Mouse (Mus musculus) fat pad, adult 2 months (tissue): ENCODE results near the gene Rbm20.

Source experiments
- DNase-seq: peaks from one replicate; pipeline ENCODE4 v3.0.0-alpha.2; 2011; ENCODE audit warnings: low read depth, low spot score; ENCODE audit errors: extremely low read depth

Rbm20 gene

DNA sequence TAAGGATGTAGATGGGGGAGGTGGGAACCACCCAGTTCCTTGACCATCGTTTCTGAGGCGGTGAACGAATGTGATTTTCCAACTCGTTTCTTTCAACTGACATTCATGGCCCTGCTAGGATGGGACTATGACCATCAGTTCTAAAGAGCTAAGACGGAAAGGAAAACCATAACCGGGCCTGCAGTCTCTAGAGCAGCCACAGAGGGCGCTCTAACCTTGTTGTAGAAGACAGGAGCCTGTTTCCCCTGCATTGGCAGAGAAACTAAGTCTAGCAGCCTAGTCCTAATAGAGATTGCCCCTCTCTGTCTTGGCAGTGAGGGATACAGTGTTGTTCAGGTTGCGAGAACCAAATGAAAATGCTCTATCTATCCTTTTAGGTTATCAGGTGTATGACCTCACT is 164.8 kb downstream of the Rbm20 start:
- no peak for DNase-seq

DNA sequence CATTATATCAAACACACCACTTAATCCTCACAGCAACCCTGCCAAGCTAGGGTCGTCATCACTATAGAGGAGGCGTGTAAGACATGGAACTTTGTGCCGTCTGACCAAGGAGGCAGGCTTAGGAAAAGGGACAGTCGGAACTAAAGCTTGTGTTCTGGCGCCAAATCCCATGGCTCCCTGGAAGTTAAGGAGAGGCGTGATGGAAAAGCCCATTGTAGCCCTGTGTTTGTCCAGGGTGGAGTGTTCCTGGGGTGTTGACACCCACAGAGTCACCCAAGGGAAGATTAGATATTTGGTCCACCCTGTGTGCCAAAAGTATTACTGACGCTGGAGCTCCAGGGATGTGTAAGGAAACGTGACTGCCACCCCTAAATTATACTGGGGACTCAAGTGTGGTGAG is 166.9 kb downstream of the Rbm20 start:
- no peak for DNase-seq

DNA sequence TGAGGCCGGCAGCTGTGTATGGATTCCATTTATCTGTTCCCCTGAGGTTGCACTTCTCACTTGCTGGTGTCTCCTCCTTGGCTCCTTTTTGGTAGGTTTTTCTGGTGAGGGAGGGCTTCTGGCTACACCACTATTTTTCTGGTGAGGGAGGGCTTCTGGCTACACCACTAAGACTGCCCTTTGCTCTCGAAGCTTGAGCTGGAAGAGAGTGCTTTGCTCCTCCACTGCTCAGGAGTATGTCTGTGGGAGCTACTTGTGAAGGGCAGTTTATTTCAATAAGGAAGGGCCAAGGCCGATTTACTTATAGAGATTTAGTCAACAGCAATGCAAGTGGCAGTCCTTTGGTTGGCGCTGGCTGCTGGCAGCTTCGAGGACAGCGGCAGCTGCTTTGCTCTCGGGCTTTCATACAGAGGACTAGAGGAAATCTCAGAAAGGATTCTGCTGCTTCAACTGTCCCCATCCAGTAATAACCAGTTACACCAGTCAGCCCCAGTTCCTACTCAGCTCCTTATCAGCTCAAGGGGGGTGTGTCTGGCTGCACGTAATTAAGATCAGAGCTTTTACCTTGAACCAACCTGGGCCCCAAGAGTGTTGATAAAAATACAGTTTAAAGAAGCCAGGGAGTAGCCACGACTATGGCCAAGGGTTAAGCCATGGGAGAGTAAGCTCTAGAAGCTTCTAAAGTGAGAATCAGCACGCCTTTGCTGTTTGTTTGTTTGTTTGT is 171.3 kb downstream of the Rbm20 start:
- DNase-seq, result no peak

DNA sequence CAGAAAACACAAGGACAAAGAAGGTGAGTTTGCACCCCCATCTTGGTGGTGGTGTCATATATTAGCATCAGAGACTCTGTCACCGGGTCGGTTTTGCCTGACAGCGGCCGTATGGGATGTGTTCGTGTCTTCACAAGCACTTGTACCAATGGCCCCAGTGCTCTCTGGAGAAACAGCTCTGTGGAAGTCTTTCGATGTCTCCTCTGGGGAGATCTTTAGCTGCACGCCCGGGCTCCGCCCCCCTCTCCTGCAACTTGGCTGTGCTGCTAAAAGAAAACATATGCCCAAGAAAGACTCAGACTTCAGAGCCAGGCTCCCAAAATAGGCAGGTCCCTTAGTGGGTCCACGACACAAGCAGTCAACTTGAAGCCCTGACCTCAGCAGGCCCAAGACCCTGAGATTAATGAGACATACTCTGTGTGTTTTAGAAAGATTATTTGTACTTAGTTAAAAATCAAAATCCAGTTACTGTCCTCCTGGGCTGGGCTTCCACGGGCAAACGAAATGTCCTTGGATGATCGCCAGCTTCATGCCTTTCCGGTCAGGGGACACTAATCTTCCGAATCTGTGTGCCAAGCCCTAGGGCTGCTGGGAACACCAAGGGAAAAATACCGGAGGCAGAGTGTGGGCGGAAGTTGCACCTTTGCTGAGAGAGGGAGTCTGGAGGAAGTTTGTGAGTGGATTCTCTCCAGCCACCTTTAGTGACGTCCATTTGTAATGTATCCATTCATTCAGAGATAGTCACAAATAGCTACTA is 173.2 kb downstream of the Rbm20 start:
- no peak for DNase-seq

DNA sequence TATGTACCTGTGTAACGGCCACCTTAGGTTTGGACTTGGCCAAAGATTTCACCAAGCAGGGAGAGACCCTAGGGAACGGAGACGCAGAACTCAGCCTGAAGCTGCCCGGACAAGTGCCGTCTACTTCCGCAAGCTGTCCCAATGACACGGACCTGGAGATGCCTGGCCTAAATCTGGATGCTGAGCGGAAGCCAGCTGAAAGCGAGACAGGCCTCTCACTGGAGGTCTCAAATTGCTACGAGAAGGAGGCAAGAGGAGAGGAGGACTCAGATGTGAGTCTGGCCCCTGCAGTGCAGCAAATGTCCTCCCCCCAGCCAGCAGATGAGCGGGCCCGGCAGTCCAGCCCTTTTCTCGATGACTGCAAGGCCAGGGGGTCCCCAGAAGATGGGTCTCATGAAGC is 174.2 kb downstream of the Rbm20 start:
- no peak for DNase-seq

DNA sequence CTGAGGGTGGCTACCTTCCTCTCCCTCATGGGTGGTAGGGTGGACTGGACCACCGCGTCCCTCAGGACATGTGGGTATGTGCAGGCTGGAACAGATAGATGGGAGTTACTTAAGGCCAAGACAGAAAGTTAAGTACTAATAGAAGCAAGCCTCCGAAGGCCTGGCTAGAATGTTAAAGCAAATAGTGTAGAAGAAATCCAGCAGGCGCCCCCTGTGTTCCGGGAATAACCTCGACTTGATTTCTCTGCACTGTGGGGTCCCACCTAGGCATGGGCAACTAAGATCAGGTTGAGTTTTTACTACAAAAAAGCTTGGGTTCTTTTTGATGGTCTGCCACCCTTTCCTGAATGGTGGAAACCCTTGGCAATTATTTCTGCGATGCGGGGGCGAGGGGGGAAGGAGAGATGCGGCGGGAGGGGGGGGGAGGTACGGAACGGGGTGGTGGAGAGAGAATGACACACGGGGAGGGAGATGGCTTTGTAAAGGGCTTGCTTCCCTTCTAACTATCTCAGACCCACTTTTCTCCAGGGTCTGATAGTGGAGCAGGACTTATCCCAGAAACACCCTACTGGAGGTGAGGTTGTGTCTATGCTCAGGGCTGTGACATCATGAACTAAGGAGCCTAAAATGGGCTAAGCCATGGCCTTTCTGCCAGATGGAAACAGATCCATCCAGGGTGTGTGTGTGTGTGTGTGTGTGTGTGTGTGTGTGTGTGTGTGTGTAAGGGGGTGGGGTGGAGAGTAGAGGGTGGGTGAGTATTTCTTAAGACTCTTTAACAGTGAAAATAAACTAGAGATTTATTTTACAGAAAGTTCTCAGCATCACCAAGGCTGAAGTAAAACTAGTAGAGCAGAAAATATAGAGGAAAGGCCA is 175.0 kb downstream of the Rbm20 start:
- DNase-seq, result no peak

DNA sequence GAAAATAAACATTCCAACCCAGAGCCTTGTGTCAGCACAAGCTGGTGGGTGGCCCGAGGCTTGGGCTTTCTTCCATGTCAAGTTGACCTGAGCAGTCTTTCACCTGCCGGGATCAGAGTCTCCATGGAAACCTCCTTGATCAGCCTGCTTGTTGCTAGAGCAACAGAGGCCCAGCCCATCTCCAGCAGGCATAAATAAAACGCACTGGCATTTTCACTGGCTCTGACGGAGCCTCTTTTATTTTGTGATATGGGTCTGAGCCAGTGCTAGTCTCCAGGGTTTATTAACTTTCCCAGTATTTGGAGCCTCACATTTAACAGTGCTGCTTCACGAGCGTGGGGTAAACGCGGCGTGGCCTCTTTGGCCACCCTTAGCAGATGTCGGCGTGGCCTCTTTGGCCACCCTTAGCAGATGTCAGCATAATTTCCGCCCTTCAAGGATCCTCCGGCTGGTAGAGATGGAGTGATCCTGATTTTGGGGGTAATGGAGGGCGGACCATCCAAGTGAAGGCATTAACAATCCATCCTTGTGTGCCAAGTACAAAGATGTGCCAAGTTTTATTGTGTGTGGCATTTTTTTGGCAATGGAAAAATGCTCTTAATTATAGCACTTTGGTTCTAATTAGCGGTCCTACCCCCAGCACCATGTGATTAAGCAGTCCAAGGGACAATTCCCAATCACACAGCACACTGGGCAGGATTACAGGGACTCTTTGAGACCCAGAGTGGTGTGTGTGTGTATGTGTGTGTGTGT is 175.8 kb downstream of the Rbm20 start:
- DNase-seq, result peak; percentile 84

DNA sequence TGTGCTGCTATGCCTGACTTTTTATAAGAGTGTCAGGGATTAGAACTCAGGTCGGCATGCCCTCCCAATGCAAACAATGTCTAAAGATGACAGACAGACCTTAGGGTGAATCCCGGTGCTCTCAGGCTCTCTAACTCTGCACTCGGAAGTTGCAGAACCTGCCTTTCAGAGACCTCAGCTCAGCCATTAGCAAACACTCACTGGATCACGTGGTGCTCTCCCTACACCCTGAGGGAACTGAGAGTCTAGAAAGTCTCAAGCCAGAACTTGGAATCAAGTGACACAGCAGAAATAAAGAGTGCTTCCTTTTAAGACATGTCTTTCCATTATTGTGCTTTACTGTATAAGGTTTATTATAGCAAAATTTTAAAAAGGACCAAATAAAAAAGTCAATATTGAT is 177.9 kb downstream of the Rbm20 start:
- no peak for DNase-seq

DNA sequence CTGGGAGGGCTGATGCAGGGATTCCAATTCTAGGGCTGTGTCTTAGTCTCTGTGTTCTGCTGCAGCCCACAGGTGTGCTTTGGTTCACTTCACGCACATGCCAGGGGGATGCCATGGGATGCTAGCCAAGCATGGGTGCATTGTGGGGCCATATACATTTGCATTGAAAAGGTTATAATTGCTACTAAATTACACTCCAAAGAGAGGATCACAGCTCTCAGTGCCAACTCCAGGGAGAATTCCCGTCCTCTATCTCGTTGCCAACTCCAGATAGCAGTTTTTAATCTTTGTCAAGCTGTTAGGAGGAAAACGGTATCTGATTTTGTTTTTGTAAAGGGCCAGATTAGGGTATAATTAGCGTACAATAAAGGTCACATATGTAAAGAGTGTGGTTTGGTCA is 178.7 kb downstream of the Rbm20 start:
- DNase-seq, result no peak

DNA sequence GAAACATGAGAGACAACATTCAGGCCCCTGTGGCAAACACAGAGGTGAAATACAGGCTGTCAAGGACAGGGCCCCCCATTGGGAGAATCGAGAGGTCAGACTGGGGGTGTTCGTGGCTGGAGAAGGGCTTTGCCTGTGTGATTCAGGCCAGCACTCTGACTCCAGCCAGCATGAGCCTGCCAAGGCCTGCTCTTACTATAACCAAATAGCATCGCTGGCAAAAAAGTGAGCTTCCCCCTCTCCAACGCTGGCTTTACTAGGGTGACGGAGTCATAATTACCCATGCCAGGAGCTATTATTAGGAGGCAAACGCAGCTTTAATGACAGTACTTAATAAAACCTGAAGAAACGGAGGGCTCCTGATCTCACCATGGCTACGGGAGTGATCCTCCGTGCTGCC is 179.7 kb downstream of the Rbm20 start:
- DNase-seq, result no peak

DNA sequence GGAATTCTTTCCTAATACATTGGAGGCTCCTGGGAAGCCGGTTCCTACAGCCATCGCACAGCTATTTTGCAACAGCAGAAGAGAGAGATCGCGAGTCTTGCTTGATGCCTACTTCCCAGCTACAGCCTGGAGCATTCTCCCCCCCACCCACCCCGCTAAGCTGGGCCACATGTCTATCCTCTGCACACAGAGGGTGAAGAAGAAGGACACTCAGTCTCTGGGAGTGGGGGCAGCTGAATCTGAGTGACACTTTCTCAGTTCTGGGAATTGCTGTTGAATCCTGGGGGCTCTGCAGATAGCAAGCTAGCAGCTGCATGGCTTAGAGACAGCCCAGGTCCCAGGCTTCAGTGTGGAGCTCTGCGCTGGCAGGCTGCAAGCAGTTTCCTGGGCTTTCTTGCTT is 180.9 kb downstream of the Rbm20 start:
- no peak for DNase-seq

DNA sequence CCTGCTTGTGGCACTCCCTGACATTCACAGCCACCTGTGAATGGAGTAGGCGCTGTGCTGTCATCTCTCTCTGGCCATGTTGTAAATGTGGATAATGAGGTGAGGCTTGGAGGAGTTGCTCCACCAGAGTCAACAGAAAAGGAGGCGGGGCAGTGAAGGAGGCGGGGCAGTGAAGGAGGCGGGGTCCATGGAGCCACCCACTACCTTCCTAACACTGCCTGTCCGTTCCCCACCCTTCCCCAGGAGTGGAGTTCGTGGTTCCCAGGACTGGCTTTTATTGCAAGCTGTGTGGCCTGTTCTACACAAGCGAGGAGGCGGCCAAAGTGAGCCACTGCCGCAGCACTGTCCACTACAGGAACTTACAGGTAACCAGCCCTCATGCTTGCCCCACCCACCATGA is 182.0 kb downstream of the Rbm20 start:
- no peak for DNase-seq

DNA sequence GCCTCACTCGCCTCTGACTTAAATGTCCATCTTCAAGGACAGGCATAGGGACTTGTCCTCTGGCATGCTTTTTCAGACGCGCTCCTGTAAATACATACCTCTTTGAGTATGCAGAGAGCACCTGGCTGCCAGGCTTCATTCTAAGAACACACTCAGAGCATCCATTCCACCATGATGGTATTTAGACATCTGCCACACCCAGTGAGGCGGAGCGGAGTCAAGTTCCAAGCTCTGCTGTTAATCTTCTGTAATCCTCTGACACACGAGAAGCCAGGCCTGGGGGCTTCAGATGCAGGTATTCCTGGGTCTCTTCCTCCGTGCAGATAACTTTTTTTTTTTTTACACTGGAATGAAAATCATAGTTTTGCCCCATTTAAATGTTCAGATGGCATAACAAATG is 182.5 kb downstream of the Rbm20 start:
- no peak for DNase-seq

DNA sequence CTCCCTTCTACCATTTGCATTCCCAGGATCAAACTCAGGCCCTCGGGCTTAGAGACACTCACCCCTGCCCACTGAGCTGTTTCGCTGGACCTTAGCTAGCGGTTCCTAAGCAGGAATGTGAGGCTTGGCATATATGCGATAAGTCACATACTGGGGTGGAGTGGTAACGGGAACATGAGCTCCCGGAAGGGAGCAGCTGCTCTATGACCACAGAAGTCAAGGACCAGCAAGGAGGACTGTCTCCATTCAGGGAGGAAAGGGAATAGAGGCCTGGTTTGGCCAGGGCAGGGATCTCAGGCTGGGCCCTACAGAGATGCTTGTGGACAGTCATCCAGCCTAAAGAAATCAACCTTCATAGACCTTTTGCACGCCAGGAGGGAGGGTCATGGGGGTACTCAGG is 184.2 kb downstream of the Rbm20 start:
- no peak for DNase-seq

DNA sequence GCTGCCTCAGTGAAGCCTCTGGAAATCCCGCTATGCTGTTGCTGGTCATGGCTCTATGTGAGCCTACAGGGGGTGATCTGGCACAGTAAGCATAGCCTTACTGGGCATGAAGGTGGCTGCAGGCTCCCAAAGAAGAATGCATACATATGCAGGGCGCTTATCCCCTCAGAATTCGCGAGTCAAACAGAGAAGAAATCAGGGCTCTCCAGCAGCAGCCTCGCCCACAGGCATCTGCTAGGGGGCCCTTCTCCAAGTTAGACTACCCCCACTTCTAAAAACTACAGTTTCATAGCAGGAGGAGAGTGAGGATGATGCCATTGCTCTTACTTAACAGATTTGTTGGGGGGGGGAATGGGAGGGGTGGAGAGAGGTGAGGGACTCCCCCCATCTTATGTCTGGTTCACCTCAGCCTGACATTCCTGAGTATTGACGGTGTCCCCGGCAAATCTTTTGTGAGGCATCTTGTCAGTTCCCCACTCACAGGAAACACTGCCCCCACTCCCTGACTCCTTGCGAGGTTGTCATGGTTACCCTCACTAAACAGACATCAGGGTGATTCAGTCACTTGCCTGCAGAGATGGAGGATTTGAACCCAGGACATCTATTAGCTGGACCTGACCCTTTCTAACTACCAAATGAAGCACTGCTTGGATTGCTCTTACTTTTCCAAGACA is 185.6 kb downstream of the Rbm20 start:
- DNase-seq, result no peak

DNA sequence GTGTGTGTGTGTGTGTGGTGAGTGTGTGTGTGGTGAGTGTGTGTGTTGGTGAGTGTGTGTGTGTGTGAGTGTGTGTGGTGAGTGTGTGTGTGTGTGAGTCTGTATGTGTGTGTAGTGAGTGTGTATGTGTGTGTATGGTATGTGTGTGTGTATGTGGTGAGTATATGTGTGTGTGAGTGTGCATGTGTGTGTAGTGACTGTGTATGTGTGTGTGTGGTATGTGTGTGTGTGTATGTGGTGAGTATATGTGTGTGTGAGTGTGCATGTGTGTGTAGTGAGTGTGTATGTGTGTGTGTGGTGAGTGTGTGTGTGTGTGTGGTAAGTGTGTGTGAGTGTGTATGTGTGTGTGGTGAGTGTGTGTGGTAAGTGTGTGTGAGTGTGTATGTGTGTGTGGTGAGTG is 190.1 kb downstream of the Rbm20 start:
- DNase-seq, result no peak

DNA sequence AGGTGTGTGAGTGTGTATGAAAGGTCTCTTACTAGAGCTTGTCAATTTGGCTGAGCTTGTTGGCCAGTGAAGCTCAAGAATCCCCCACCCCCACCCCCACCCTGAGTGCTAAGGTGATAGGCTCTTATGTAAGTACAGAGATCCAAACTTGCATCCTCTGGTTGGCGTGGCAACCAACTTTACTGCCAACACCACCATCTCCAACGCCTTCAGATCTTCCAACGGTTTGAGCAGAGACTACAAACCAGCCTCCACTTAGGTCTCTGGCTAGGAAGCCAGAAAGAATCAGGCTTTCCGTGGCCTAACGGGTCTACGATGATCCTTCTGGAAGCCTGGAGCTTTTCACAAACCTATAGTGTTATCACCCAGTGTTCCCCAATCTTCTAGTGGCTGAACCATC is 191.0 kb downstream of the Rbm20 start:
- DNase-seq, result no peak

DNA sequence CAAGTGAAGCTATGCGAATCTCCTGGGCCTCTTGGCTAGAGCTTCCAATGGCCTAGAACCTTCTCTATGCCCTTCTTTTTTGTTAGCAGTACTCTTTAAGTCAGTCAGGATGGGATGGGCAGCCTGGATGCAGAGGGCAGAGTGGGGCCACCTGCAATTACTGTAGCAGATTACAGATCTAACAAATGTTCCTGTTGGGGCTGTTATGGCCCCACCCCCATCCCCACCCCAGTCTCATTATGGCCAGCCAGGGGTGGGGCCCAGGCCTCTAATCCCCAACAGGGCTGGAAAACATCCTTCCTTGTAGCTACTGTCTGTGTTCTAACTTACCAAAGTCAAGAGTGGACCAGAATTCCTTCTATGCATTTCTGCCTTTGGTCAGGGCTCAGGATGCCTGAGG is 191.7 kb downstream of the Rbm20 start:
- DNase-seq, result no peak

DNA sequence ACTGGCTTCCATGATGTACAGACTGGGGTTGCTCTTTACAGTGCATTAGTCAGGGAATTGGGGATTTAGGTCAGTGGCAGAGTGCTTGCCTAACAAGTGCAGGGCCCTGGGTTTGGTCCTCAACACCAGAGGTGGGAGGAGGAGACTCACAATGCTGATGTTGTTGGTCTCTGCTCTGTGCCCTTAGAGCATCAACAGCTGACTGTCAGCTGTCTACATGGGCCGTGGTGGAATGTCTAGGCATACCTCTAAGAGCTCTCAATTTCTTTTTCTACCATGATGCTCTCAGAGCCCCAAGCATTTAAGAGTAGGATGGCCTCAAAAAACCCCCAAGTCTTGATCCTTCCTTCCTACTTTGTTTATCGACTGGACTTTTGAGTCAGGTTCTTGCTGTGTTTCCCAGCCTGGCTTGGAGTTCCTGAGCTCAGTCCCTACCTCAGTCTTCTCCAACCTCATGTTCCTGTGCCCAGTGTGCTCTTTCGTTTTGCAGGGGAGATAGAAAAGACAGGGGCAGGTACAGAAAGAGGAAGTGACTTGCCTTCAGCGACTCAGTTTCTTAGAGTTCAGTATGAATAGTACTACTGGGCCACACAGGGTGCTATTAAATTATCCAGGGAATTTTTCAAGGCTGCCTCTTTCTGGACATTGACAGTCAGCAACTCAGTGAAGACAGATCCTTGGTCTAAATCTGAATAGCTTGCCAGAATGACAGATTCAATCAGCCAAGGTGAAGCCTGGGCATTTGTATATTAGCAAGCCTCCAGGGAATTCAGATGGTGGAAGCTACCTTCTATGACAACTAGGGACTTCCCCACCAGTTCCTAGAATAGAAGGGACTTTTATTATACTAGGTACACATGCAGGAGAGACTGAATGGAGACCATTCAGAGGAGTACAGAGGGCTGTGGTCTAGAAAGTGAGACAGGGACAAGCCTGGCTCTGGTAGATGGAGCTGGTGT is 192.6 kb downstream of the Rbm20 start:
- no peak for DNase-seq
